Mouse (Mus musculus): ENCODE measurements around the gene Parvg.

DNA sequence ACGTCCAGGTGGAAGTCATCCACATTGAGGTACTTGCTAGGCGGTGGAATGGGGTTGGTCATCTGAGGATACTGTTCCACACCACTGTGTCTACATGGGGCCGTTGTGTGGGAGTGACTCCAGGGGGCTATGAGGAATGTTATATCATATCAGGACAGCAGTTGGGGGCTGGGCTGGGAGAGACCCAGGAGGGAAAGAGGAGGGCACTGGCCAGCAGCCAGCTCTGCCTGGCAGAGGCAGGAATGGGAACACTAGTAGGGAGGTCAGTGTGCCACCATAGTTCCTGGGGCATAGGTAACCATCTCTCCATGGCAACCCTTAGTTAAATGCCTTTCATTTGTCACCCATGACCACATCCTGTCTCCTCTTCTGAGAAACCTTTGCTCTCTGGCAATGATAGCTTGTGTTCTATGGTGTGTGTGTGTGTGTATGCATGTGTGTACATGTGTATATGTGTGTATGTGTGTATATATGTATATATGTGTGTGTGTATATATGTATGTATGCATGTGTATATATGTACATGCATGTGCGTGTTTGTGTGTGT is 7.3 kb downstream of the Parvg start:
- no peak for TF ChIP-seq POLR2A (IDR thresholded peaks at IDR 0.05; ENCODE audit: extremely low read depth, insufficient read depth, low read length)
- TF ChIP-seq CTCF (IDR thresholded peaks at IDR 0.05; ENCODE audit: extremely low read depth, insufficient read depth, low read length): no peak

Data from cortical plate, adult 2 months (tissue).